Mouse (Mus musculus): Measurements from ENCODE around the gene Sgpp2.

GRCm38 (mm10) chr1:78313961-78314360, 3.8 kb downstream of the Sgpp2 start:
- no peak for TF ChIP-seq CTCF (IDR thresholded peaks at IDR 0.05; ENCODE audit: low read depth, low read length)
- TF ChIP-seq GATA1 (IDR thresholded peaks at IDR 0.05; ENCODE audit: borderline replicate concordance, low read length): no peak
- no peak for TF ChIP-seq TAL1 (conservative IDR thresholded peaks at IDR 0.05; ENCODE audit: low read depth, low read length)
- TF ChIP-seq POLR2AphosphoS5 (IDR thresholded peaks at IDR 0.05; ENCODE audit: insufficient replicate concordance, low read depth, low read length): no peak
- no peak for TF ChIP-seq GATA2 (IDR thresholded peaks at IDR 0.05; ENCODE audit: borderline replicate concordance, low read depth, low read length)

Measured in G1E (cell line).